Mouse (Mus musculus): ENCODE measurements at regions not wholly inside any gene's neighbourhood (a gene's known extent, or its start where the extent isn't known, plus 50 kb on each side); places are given as distances from the start of the nearest gene placed in this dataset.

GRCm38 (mm10) chr5:126117291-126117690 is 585.7 kb downstream of the Tmem132b start:
- TF ChIP-seq CTCF (IDR thresholded peaks at IDR 0.05; ENCODE audit: insufficient read depth, low read length), result no peak
- no peak for TF ChIP-seq POLR2A (IDR thresholded peaks at IDR 0.05; ENCODE audit: borderline replicate concordance, extremely low read depth, low read depth, low read length)
